Mouse (Mus musculus) kidney, embryonic 16.5 days (tissue): Measurements from ENCODE around the gene Pros1. TPM values are rescaled to one million over a fixed set of nuclear protein-coding genes. Genes with fewer than 3 reads are reported as not detected.

Experiments
- ATAC-seq: fragments of 200-750 bp; cut with Nextera tagmentation; 2 replicates; pipeline ENCODE4 v1.8.0; 2017; ENCODE audit warnings: moderate TSS enrichment; ENCODE audit not compliant: low FRiP score, low TSS enrichment
- H3K27ac ChIP-seq: fragments of 300-500 bp; sonication (generic); 2 replicates; pipeline ENCODE4 v1.5.1; 2014; ENCODE audit warnings: low read length
- H3K27me3 ChIP-seq: fragments of 300-500 bp; sonication (generic); 2 replicates; pipeline ENCODE4 v1.6.1; 2014; ENCODE audit warnings: low read length, control low read depth, mixed read lengths; ENCODE audit not compliant: insufficient read depth
- H3K36me3 ChIP-seq: fragments of 300-500 bp; sonication (generic); 2 replicates; pipeline ENCODE4 v1.6.1; 2014; ENCODE audit warnings: low read length, control low read depth, mixed read lengths; ENCODE audit not compliant: insufficient read depth
- H3K4me1 ChIP-seq: fragments of 300-500 bp; sonication (generic); 2 replicates; pipeline ENCODE4 v1.6.1; 2014; ENCODE audit warnings: low read length, control low read depth, mixed read lengths; ENCODE audit not compliant: insufficient read depth
- H3K4me2 ChIP-seq: fragments of 300-500 bp; sonication (generic); replicated peaks from 2 replicates; pipeline ENCODE4 v1.6.1; 2014; ENCODE audit warnings: low read depth, low read length
- H3K4me3 ChIP-seq: fragments of 300-500 bp; sonication (generic); 2 replicates; pipeline ENCODE4 v1.5.1; 2014; ENCODE audit warnings: mild to moderate bottlenecking, low read length
- H3K9ac ChIP-seq: fragments of 300-500 bp; sonication (generic); replicated peaks from 2 replicates; pipeline ENCODE4 v1.6.1; 2014; ENCODE audit warnings: low read length
- H3K9me3 ChIP-seq: fragments of 300-500 bp; sonication (generic); 2 replicates; pipeline ENCODE4 v1.6.1; 2016; ENCODE audit warnings: low read length, control low read depth
- WGBS: fragments of 180-500 bp; shearing (Covaris S2); extraction: QIAGEN DNeasy Blood & Tissue Kit; methylation state at CpG from one replicate; pipeline ENCODE4 v1.1.7; 2014; 5-methylcytosine and 5-hydroxymethylcytosine counted together
- polyA plus RNA-seq: library from polyadenylated mRNA; unstranded; fragments of >200 nt; fragmentation: Nextera tagmentation; extraction: Ambion mirVana; gene quantifications from 2 replicates; pipeline ENCODE4 v1.2.1, GENCODE M21; 2015

The Pros1 gene
- 34.7 and 37.9 TPM in 2 replicates for polyA plus RNA-seq

DNA sequence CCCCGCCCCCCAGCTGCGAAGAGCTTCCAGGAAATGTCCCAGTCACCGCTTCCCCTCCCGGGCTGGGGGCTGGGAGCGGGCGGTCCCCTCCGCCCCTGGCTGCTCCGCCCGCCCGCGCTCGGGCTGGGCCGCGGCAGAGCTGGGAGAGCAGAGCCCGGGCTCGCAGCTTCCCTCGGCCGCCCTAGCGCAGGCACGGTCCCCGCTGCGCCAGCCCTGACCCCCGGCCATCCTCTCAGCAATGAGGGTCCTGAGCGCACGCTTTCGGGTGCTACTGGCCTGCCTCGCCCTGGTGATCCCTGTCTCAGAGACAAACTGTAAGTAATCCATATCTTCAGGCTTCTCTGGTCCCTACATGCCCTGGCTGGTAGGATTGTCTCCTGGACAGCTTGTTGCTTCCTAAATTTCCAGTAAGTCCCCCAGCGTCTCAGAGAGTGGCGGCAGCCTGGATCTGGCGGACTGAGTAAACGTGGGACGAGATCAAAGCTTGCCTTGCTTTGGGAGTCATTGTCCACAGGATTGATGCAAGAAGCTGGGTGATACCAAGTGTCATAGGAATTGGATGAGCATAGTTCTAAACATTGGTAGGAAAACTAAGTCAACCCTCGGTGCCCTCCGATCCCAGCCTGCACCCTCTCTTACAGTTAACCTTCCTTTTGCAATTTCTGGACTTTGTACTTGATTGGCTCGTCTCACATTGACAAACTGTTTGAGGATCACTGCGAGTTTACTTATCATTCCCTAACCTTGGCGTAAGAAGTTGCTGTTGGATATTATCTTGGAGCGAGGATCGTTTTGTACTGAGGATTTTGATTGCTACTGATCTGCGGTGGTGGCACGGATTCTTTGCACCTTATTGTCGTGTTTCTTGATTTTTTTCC is at the start of gene Pros1:
Gene Pros1 (plus strand): TSS at position 117 of the 878 bp plus-strand sequence.
- H3K4me2 ChIP-seq = peak within 1 kb of the TSS; percentile 90
- H3K27ac ChIP-seq = peak within 1 kb of the TSS; percentile 54
- WGBS = 4% methylated on average over 38 of the region's 42 CpGs
- peak within 1 kb of the TSS; percentile 83 for H3K9ac ChIP-seq
- peak; percentile 98 for ATAC-seq
- H3K9me3 ChIP-seq = no peaks in the 10 kb centered on the region
- H3K4me1 ChIP-seq = peaks cover 2% of the 10 kb centered on the region; the same call in 1 of the 2 replicates
- H3K36me3 ChIP-seq = no peaks in the 10 kb centered on the region
- H3K27me3 ChIP-seq = no peaks in the 10 kb centered on the region
- H3K4me3 ChIP-seq = peak within 1 kb of the TSS; percentile 69

DNA sequence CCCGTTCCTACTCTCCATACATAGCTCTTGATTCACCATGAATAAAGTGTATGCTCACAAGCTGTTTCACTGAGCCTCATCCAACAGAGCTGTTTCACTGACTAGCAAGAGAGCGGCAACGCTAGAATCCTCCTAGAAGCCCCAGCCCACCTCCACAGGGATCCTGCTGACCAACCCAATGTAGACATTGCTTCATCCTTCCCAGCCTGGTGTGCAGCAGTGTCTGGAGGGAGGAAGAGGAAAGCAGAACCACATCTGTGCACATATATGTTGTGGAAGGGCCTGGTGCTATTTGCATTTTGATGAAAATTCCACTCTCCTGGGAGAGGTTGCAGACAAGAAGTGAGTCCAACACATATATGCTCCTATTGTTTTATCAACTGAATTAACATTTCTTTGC is 49.5 kb upstream of the Pros1 start:
- ATAC-seq = no peak
- Histone ChIP-seq H3K36me3 (peaks cover 10% of the 10 kb centered on the region; the same call in 1 of the 2 replicates), H3K27ac (no peak overlapping the region), H3K9ac (no peak overlapping the region), H3K4me3 (no peak overlapping the region), H3K27me3 (no peaks in the 10 kb centered on the region), H3K4me2 (no peak overlapping the region), H3K4me1 (no peaks in the 10 kb centered on the region), H3K9me3 (no peaks in the 10 kb centered on the region)
- WGBS = 94% methylated on average over 3 of the region's 3 CpGs

DNA sequence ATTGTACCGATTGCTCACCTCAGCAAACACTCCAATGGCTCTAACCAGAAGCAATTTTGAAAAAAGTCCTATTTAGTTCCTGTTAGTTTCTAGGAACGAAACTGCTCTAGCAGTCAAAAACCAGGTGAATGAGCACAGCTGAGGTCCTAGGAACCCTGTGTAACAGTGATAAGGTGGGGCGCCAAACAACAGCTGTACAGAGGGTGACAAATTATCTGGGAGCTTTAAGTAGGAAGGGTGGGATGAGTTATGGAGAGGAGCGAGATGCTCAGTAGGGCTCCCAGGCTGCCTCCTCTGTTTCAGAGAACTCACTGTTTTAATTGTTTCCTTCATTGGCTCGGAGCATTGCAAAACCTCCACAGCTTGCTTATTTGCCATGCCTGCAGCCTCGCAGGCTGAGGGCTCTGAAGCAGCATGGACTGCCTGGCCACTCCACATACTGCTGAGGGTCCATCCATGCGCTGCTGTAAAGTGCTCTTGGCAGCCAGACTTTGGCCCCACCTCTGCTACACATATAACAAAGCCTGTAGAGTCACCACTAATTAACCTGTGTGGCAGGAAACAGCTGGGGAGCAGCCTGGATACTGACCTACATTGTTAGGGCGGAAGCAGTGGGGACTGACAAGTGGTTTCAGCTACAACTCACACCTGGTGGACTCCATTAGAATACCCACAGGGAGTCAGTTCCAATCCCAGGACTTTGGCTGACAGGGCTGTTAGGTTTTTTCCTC is 46.7 kb upstream of the Pros1 start:
- 61% methylated on average over 8 of the region's 8 CpGs for WGBS
- no peak overlapping the region for H3K4me2 ChIP-seq

DNA sequence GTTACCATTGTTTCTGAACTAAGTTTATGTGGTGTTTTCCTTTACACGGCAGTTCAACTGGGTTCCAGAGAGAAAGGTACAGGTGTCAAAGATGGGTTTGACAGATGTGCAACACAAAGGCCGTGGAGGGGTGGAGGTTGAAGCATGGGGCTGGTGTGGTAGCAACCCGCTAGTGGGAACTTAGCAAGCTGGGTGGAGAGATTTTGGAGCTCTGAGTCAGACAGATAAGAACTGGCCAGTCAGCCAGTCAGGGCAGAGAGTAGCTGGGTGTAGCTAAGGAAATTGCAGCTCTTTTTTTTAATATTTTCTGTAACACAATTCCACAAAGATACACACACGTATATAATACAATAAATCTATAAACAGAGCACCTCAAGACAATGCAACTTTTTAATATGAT is 43.3 kb upstream of the Pros1 start:
- H3K9me3 ChIP-seq = no peaks in the 10 kb centered on the region
- no peak overlapping the region for H3K27ac ChIP-seq
- no peak overlapping the region for H3K9ac ChIP-seq
- H3K4me2 ChIP-seq = no peak overlapping the region
- WGBS = 88% methylated on average over 4 of the region's 4 CpGs
- H3K4me1 ChIP-seq = no peaks in the 10 kb centered on the region
- H3K27me3 ChIP-seq = no peaks in the 10 kb centered on the region
- no peak for ATAC-seq
- no peak overlapping the region for H3K4me3 ChIP-seq
- H3K36me3 ChIP-seq = 0 out of 2 replicates have a peak, but pooled peaks cover 4% of the 10 kb centered on the region

More for the DNA sequence above, 46.7 kb upstream of the Pros1 start:
- H3K9ac ChIP-seq = no peak overlapping the region
- no peak overlapping the region for H3K27ac ChIP-seq
- 0 out of 2 replicates have a peak, but pooled peaks cover 4% of the 10 kb centered on the region for H3K36me3 ChIP-seq
- no peak overlapping the region for H3K4me3 ChIP-seq
- H3K4me1 ChIP-seq = no peaks in the 10 kb centered on the region
- no peaks in the 10 kb centered on the region for H3K9me3 ChIP-seq
- H3K27me3 ChIP-seq = no peaks in the 10 kb centered on the region
- ATAC-seq = peak; percentile 86

DNA sequence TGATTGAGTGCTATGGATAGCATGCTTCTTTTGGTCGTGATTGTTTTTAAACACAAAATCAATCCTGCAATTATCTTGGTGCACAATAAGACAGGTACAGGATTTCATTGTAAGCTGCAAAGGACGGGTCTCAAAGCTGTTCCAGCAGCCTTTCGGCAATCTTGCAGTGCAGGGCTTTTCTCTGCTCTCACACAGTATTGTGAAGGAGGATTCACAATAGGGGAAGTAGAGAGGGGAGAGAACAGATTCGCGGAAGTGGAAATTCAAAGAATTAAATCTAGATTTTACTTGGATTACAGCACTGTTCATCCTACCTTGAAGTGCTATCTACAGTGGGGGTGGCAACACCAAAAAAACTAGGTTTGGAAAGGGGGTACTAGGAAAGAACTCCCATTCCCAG is 40.3 kb upstream of the Pros1 start:
- Histone ChIP-seq H3K4me3 (no peak overlapping the region), H3K27ac (no peak overlapping the region)

DNA sequence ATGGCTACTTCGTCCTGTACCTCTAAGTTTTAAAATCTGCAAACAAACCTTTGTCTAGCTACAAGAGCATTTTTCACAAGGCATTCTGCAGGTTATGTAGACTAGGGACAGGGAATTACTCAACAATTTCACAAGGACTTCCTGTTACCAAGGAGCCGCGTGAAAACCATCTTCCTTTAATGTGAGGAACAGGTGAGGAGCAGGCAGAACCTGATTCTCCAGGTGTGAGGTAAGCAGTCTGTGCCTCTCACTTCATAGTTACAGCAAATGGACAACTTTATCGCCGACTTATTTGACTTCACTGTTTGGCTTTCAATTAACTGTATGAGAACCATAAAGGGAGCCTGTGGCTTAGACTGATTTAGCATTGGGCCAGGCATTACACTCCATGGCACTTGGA is 39.6 kb upstream of the Pros1 start, which contains the start of gene Stx19:
Gene Stx19 (plus strand): TSS at position 186 of the 400 bp plus-strand sequence.
- Histone ChIP-seq H3K27ac (no peak within 1 kb of the TSS), H3K4me2 (no peak within 1 kb of the TSS), H3K4me3 (no peak within 1 kb of the TSS)

More for the DNA sequence above, 40.3 kb upstream of the Pros1 start:
- Histone ChIP-seq H3K9me3 (no peaks in the 10 kb centered on the region), H3K4me1 (no peaks in the 10 kb centered on the region), H3K4me2 (no peak overlapping the region), H3K27me3 (no peaks in the 10 kb centered on the region), H3K36me3 (no peaks in the 10 kb centered on the region), H3K9ac (no peak overlapping the region)
- WGBS = 90% methylated on average over 5 of the region's 5 CpGs
- ATAC-seq = no peak

DNA sequence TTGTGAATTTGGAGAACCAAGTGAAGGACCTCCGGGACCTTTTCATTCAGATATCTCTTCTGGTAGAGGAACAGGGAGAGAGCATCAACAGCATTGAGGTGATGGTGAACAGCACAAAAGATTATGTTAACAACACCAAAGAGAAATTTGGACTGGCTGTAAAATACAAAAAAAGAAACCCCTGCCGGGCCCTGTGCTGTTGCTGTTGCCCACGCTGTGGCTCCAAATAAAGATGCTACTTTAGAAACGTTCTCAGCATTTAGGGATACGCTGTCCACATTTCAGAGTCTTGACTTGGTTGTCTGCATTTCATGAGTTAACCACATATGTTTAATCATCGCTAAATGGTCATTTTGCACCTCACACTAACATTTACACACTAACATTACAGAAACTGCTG is 31.6 kb upstream of the Pros1 start:
- Histone ChIP-seq H3K9me3 (no peaks in the 10 kb centered on the region), H3K36me3 (no peaks in the 10 kb centered on the region), H3K9ac (no peak overlapping the region), H3K27me3 (no peaks in the 10 kb centered on the region), H3K27ac (no peak overlapping the region), H3K4me2 (no peak overlapping the region), H3K4me3 (no peak overlapping the region), H3K4me1 (no peaks in the 10 kb centered on the region)
- WGBS = 96% methylated on average over 6 of the region's 6 CpGs
- ATAC-seq = no peak

More for the DNA sequence above, 39.6 kb upstream of the Pros1 start, which contains the start of gene Stx19:
- 79% methylated on average over 5 of the region's 5 CpGs for WGBS
- Histone ChIP-seq H3K27me3 (no peaks in the 10 kb centered on the region), H3K9ac (no peak within 1 kb of the TSS), H3K9me3 (no peaks in the 10 kb centered on the region), H3K36me3 (no peaks in the 10 kb centered on the region), H3K4me1 (no peaks in the 10 kb centered on the region)
- no peak for ATAC-seq

DNA sequence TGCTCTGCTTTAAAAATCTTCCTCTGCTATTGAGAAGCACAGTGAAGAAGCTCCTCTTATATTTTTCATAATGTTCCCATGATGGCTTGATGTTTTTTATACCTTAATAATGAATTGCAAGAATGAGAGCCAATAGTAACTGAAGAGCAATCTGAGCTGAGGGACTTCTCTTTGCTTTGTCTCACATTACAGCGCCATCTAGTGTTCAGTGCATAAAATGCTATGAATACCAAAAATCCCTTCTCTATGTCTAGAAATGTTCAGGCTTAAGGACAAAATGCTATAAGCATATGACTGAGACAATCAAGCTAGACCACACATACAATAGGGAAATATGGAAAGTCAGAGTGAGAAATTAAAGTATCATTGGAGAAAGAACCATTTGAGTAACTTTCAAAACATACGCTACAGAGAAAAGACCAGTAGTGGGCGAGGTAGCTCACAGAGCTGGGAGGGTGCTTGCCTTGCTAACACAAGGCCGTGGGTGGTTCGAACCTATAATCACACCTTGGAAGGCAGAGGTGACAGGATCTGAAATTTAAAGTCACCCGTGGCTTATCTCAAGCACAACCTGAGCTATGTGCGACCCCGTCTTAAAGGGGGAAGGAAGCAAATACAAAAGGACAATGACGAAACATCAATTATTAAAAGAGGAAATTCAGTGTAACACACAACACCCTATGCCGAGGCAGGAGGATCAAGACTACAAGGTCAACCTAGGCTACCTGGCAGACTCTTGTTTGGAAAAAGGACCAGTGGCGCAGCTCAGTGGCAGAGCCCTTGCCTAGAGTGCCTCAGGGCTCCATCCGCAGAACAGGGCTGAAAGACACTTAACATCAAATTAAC is 27.7 kb upstream of the Pros1 start:
- no peaks in the 10 kb centered on the region for H3K9me3 ChIP-seq
- no peak overlapping the region for H3K4me2 ChIP-seq
- H3K27ac ChIP-seq = no peak overlapping the region
- no peak overlapping the region for H3K4me3 ChIP-seq
- ATAC-seq = peak; percentile 35; the same call in 1 of the 2 replicates
- no peaks in the 10 kb centered on the region for H3K4me1 ChIP-seq
- 76% methylated on average over 12 of the region's 12 CpGs for WGBS
- no peak overlapping the region for H3K9ac ChIP-seq
- no peaks in the 10 kb centered on the region for H3K27me3 ChIP-seq
- no peaks in the 10 kb centered on the region for H3K36me3 ChIP-seq

DNA sequence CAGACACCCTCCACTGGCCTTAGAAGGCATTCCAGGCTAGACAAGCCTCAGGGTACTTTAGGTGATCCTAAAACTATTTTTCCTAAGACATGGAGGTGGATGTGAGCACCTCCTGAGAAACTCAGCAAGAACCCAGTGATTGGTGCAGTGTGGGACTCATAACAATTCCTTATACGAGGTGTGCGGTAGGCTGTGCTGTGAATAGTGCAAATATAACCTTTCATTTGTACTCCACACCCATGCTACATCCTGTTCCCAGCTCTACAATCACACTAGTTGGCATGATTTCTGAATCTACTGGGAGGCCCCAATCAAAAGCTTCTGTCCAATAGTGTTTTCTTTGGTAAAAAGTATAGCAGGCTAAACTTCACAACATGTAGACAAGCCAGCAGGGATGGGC is 22.1 kb upstream of the Pros1 start:
- no peak overlapping the region for H3K9ac ChIP-seq
- no peaks in the 10 kb centered on the region for H3K36me3 ChIP-seq
- no peak overlapping the region for H3K27ac ChIP-seq
- H3K4me2 ChIP-seq = no peak overlapping the region
- H3K4me1 ChIP-seq = no peaks in the 10 kb centered on the region
- H3K4me3 ChIP-seq = no peak overlapping the region
- no peaks in the 10 kb centered on the region for H3K9me3 ChIP-seq
- no peaks in the 10 kb centered on the region for H3K27me3 ChIP-seq
- WGBS = 74% methylated on average over 2 of the region's 2 CpGs
- no peak; the same call in 1 of the 2 replicates for ATAC-seq
